Mouse (Mus musculus) retina, postnatal 1 day (tissue): ENCODE data around the gene Snx4.
"Not testable (repeated sequence)": the region's sequence is repeated elsewhere in the genome, so short reads cannot be mapped to it uniquely, and the experiment has no call there.

Experiments
- DNase-seq: peaks from one replicate; pipeline ENCODE4 v3.0.0-alpha.2; 2012

The Snx4 gene

GRCm38 (mm10) chr16:33251194-33252051 lies at the start of gene Snx4:
Snx4 (plus strand) TSS chr16:33251442.
- peak; percentile 94 for DNase-seq

- no peak for DNase-seq
These were observed 40.4 kb upstream of the Snx4 start for GRCm38 (mm10) chr16:33210812-33211211.

GRCm38 (mm10) chr16:33216313-33217003 lies 34.8 kb upstream of the Snx4 start:
- DNase-seq: no peak

- not testable (repeated sequence) for DNase-seq
These were observed 33.6 kb upstream of the Snx4 start for GRCm38 (mm10) chr16:33217553-33218085.

GRCm38 (mm10) chr16:33222482-33222881 lies 28.8 kb upstream of the Snx4 start:
- DNase-seq: no peak

GRCm38 (mm10) chr16:33224381-33224780 lies 26.9 kb upstream of the Snx4 start:
- no peak for DNase-seq

GRCm38 (mm10) chr16:33234128-33234527 lies 17.1 kb upstream of the Snx4 start:
- peak; percentile 25 for DNase-seq

GRCm38 (mm10) chr16:33236151-33236550 lies 15.1 kb upstream of the Snx4 start:
- DNase-seq: no peak

GRCm38 (mm10) chr16:33239305-33239704 lies 11.9 kb upstream of the Snx4 start:
- no peak for DNase-seq

- DNase-seq: no peak
These were observed 9.2 kb upstream of the Snx4 start for GRCm38 (mm10) chr16:33242046-33242445.

- DNase-seq: peak; percentile 14
These were observed 7.0 kb upstream of the Snx4 start for GRCm38 (mm10) chr16:33244136-33244691.

GRCm38 (mm10) chr16:33244933-33245470 lies 6.2 kb upstream of the Snx4 start:
- no peak for DNase-seq

- no peak for DNase-seq
These were observed 4.7 kb upstream of the Snx4 start for GRCm38 (mm10) chr16:33246526-33246925.

GRCm38 (mm10) chr16:33247006-33247405 lies 4.2 kb upstream of the Snx4 start:
- no peak for DNase-seq

GRCm38 (mm10) chr16:33250651-33251120 lies 556 bp upstream of the Snx4 start:
- no peak for DNase-seq

- DNase-seq: no peak
These were observed 4.4 kb downstream of the Snx4 start for GRCm38 (mm10) chr16:33255601-33256000.

- no peak for DNase-seq
These were observed 7.3 kb downstream of the Snx4 start for GRCm38 (mm10) chr16:33258530-33258929.

- no peak for DNase-seq
These were observed 8.6 kb downstream of the Snx4 start for GRCm38 (mm10) chr16:33259824-33260223.

GRCm38 (mm10) chr16:33260825-33261224 lies 9.6 kb downstream of the Snx4 start:
- DNase-seq: no peak

GRCm38 (mm10) chr16:33261584-33262061 lies 10.4 kb downstream of the Snx4 start:
- DNase-seq: no peak

GRCm38 (mm10) chr16:33262096-33262495 lies 10.9 kb downstream of the Snx4 start:
- no peak for DNase-seq

- no peak for DNase-seq
These were observed 16.5 kb downstream of the Snx4 start for GRCm38 (mm10) chr16:33267616-33268253.
